Mouse (Mus musculus) hindbrain, embryonic 14.5 days (tissue): ENCODE results near the gene Exo5. TPM values are rescaled to one million over a fixed set of nuclear protein-coding genes. Genes with fewer than 3 reads are reported as not detected.

ENCODE experiments used
- ATAC-seq: fragments of 200-750 bp; cut with Nextera tagmentation; 2 replicates; pipeline ENCODE4 v1.8.0; 2017; ENCODE audit warnings: moderate number of reproducible peaks, mild to moderate bottlenecking, moderate TSS enrichment, moderate library complexity; ENCODE audit not compliant: low FRiP score
- DNase-seq: peaks from one replicate; pipeline ENCODE4 v3.0.0-alpha.2; 2015; ENCODE audit warnings: low spot score
- H3K27ac ChIP-seq: fragments of 300-500 bp; sonication (generic); 2 replicates; pipeline ENCODE4 v1.5.1; 2014; ENCODE audit warnings: mild to moderate bottlenecking, moderate library complexity
- H3K27me3 ChIP-seq: fragments of 300-500 bp; sonication (generic); 2 replicates; pipeline ENCODE4 v1.6.1; 2014; ENCODE audit warnings: mild to moderate bottlenecking, low read length, mixed read lengths; ENCODE audit not compliant: control insufficient read depth, insufficient read depth
- H3K36me3 ChIP-seq: fragments of 300-500 bp; sonication (generic); replicated peaks from 2 replicates; pipeline ENCODE4 v1.6.1; 2014; ENCODE audit not compliant: control insufficient read depth, insufficient read depth
- H3K4me1 ChIP-seq: fragments of 300-500 bp; sonication (generic); replicated peaks from 2 replicates; pipeline ENCODE4 v1.6.1; 2014; ENCODE audit warnings: antibody characterized with exemption, low read length, mixed read lengths; ENCODE audit not compliant: control insufficient read depth, insufficient read depth
- H3K4me2 ChIP-seq: fragments of 300-500 bp; sonication (generic); replicated peaks from 2 replicates; pipeline ENCODE4 v1.6.1; 2014; ENCODE audit warnings: mild to moderate bottlenecking, moderate library complexity
- H3K4me3 ChIP-seq: fragments of 300-500 bp; sonication (generic); replicated peaks from 2 replicates; pipeline ENCODE4 v1.5.1; 2014; ENCODE audit warnings: mild to moderate bottlenecking, low read length
- H3K9ac ChIP-seq: fragments of 300-500 bp; sonication (generic); 2 replicates; pipeline ENCODE4 v1.6.1; 2014
- H3K9me3 ChIP-seq: fragments of 300-500 bp; sonication (generic); 2 replicates; pipeline ENCODE4 v1.6.1; 2016; ENCODE audit warnings: low read length; ENCODE audit not compliant: control insufficient read depth
- WGBS: fragments of 180-500 bp; shearing (Covaris S2); extraction: QIAGEN DNeasy Blood & Tissue Kit; methylation state at CpG from one replicate; pipeline ENCODE4 v1.1.7; 2014; 5-methylcytosine and 5-hydroxymethylcytosine counted together
- polyA plus RNA-seq: library from polyadenylated mRNA; unstranded; fragments of >200 nt; fragmentation: Nextera tagmentation; extraction: Ambion mirVana; gene quantifications from 2 replicates; pipeline ENCODE4 v1.2.1, GENCODE M21; 2014

Exo5 gene
- polyA plus RNA-seq, 1 experiment from 2014 or later: 29.6 TPM

DNA sequence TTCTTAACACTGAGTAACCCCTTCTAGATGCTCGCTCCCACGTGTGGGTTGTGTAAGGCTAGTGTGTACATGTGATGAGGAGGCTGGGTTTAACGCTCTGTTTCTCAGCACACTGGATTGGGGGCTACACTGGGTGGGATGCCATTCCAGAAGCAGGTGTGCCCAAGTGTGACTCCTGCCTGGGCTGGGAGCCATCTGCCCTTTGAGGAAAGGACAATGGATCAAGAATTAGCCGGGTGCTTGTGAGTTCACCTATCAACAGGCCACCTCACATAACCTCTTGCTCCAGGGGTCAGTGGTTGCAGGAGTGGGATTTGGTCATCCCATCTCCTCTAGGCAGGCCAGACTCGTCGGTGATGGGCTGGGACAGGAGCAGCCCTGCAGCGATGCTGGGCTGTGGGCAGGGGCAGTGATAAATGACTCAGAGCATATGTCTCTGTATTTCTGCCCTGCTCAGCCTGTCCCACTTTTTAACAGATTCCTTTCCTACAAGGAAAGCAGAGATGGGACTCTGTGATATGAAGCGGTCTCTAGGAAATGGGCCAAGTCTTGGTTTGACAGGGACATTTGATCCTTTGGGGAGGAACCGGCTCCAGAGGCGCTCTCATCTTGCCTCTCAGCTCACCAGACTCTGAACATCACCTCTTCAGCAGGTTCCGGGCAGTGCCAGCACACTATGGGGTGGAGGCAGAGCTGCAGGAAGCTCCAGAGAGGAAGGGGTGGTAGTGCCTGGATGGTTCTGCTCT lies 31.0 kb downstream of the Exo5 start:
- ATAC-seq (no peak), DNase-seq (no peak)
- H3K4me1 ChIP-seq: no peaks in the 10 kb centered on the region
- no peak overlapping the region for H3K9ac ChIP-seq
- 66% methylated on average over 11 of the region's 11 CpGs for WGBS
- H3K36me3 ChIP-seq: no peaks in the 10 kb centered on the region; the same call in 1 of the 2 replicates
- H3K27me3 ChIP-seq: no peaks in the 10 kb centered on the region
- H3K4me2 ChIP-seq: no peak overlapping the region
- no peaks in the 10 kb centered on the region for H3K9me3 ChIP-seq
- H3K4me3 ChIP-seq: no peak overlapping the region
- no peak overlapping the region for H3K27ac ChIP-seq

DNA sequence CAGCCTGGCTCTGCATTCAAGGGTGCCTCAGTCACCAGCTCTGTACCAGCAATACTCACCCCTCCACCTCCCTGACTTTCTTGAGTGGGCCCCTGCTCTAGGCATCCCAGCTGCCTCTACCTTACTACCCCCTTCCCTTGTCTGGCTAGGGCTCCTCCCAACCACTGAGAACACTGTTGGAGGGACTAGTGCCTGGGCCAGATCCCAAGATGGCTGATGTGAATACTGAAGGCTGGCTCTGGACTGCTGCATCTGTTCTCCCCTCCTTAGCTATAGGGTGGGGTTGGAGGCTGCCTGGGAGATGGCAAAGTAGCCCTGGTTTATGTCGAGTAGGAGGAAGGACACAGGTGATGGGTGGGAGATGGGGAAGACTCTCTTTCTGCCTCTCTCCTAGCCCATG lies 32.3 kb downstream of the Exo5 start:
- Histone ChIP-seq H3K9ac (no peak overlapping the region), H3K4me2 (no peak overlapping the region), H3K4me1 (no peaks in the 10 kb centered on the region), H3K27ac (no peak overlapping the region), H3K36me3 (no peaks in the 10 kb centered on the region; the same call in 1 of the 2 replicates), H3K27me3 (no peaks in the 10 kb centered on the region), H3K4me3 (no peak overlapping the region), H3K9me3 (no peaks in the 10 kb centered on the region)
- DNase-seq (no peak), ATAC-seq (no peak)
- 75% methylated on average over 1 of the region's 1 CpGs for whole genome bisulfite sequencing

DNA sequence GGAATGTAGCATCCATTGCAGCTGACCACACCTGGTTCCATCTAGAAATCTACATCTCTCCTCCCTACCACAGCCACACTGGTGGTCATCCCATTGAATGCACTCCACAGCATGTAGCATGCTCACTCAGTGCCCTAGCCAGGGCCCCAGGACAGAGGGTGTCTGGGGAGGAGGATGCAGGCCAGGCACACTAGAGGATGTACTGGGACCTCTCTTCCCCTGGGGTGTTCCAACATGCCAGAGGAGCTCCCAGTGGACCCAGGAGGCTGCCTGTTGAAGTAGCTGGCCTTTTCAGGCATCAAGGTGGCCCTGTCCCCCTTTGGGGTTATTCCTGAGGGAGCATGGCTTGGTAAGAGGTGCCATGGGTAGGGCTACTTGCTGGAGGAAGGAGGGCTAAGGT lies 32.9 kb downstream of the Exo5 start:
- no peak overlapping the region for H3K9ac ChIP-seq
- no peaks in the 10 kb centered on the region for H3K4me1 ChIP-seq
- H3K36me3 ChIP-seq: no peaks in the 10 kb centered on the region; the same call in 1 of the 2 replicates
- H3K9me3 ChIP-seq: no peaks in the 10 kb centered on the region
- DNase-seq (no peak), ATAC-seq (no peak)
- no peak overlapping the region for H3K4me3 ChIP-seq
- no peak overlapping the region for H3K4me2 ChIP-seq
- no peaks in the 10 kb centered on the region for H3K27me3 ChIP-seq
- H3K27ac ChIP-seq: no peak overlapping the region

DNA sequence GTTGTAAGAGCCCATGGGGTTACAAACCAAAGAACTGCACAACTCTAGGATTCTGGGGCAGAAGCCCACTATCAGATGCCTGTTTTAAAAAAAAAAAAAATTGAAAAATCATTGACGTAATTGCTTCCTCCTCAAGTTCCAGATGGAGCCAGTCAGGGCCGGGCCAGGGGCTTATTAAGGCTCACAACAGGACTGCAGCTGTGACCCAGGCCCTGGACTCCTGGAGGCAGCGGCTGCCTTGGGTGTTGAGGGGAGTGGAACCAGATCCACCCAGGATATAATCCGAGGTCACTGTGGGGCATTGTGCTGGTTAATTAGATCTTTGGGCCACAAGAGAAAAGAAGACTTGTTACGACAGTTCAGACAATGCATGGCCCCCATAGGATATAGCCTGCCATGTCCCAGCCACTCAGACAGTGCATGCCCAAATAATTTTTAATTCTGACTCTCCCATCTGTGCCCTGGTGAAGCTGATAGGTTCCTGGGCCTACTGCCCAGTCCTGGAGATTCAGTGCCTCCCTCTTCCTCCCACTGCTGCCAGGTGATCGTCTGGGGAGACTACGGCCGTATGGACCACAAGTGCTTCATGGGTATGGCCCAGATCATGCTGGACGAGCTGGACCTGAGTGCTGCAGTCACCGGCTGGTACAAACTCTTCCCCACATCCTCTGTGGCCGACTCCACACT lies 33.9 kb downstream of the Exo5 start:
- Histone ChIP-seq H3K27me3 (no peaks in the 10 kb centered on the region), H3K36me3 (no peaks in the 10 kb centered on the region; the same call in 1 of the 2 replicates), H3K9me3 (no peaks in the 10 kb centered on the region), H3K4me3 (no peak overlapping the region), H3K27ac (no peak overlapping the region), H3K9ac (no peak overlapping the region), H3K4me1 (no peaks in the 10 kb centered on the region), H3K4me2 (no peak overlapping the region)
- ATAC-seq (peak; percentile 41), DNase-seq (no peak)
- WGBS: 52% methylated on average over 11 of the region's 11 CpGs

DNA sequence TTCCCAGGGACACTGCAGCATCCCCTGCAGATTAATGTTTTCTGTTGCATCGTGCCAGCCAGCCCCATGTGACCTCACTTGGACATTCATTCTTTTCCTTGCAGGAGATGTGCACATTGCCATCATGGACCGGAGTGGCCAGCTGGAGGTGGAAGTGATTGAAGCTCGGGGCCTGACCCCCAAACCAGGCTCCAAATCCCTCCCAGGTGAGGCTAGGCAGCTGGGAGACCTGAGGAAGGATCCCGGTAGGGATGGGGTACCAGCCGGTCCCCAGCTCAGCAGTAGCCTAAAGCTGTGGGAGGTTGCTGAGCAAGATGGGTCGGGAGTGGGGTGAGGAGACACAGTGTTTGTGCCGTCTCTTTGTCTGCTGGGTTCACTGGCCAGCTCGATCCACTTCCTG lies 35.9 kb downstream of the Exo5 start:
- H3K4me3 ChIP-seq: no peak overlapping the region
- DNase-seq (no peak), ATAC-seq (no peak)
- no peak overlapping the region for H3K9ac ChIP-seq
- WGBS: 70% methylated on average over 8 of the region's 8 CpGs
- no peaks in the 10 kb centered on the region; the same call in 1 of the 2 replicates for H3K36me3 ChIP-seq
- H3K27ac ChIP-seq: no peak overlapping the region
- H3K27me3 ChIP-seq: no peaks in the 10 kb centered on the region
- no peak overlapping the region for H3K4me2 ChIP-seq
- H3K9me3 ChIP-seq: no peaks in the 10 kb centered on the region
- peaks cover 5% of the 10 kb centered on the region; the same call in 1 of the 2 replicates for H3K4me1 ChIP-seq

DNA sequence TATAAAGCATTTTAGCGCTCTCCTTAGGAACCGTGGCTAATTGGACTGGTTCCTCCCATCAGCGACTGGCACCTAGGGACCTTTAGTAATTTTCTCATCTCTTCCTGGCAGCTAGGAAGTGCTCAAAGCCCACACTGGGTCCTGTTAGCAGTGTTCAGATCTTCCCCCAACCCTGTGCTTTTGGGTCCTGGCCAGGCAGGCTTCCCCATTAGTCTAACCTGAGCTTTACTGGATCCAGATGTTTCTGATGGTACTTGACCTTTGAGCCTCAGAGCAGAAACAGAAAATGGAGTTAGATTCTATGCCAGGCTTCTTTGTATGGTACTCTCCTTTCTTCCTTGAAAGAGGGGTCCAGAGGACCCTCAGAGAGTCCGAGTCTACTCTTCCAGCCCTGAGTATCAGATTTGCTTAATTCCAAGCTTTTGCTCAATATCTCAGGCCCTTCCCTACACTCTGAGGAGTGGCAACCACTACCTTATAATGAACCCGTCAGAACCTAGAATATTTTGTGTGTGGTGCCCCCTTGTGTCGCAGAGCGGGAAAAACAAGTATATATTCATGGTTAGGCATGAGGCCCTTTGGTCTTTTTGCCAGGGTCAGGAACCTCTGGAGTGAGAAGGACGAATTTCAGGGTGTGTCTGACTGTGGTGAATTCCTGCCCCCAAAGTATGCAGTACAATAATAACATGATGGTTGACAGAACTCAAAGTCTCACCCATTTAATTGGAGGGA lies 37.3 kb downstream of the Exo5 start:
- no peak overlapping the region for H3K4me3 ChIP-seq
- WGBS: 25% methylated on average over 8 of the region's 8 CpGs
- no peak overlapping the region for H3K9ac ChIP-seq
- H3K4me2 ChIP-seq: no peak overlapping the region
- peaks cover 9% of the 10 kb centered on the region for H3K4me1 ChIP-seq
- H3K27ac ChIP-seq: no peak overlapping the region
- H3K27me3 ChIP-seq: no peaks in the 10 kb centered on the region
- DNase-seq (peak; percentile 69), ATAC-seq (peak; percentile 12; the same call in 1 of the 2 replicates)
- no peaks in the 10 kb centered on the region; the same call in 1 of the 2 replicates for H3K36me3 ChIP-seq
- H3K9me3 ChIP-seq: no peaks in the 10 kb centered on the region

DNA sequence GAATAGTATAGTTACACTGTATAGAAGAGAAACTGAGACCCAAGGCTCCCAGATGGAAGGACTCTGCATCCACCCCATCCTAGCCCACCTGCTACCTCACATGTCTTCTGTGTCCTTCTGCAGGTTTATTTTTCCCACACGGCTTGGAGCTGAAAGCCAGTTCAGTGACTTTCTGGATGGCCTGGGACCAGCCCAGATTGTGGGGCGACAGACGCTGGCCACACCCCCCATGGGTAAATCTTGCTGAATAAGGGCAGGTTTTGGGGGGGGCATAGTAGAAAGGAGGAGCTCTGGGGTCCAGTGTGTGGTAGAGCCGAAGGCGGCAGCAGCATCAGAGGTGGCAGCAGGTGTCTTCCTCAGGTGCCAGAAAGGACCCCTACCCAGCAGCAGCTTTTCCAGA lies 38.0 kb downstream of the Exo5 start:
- Histone ChIP-seq H3K27ac (no peak overlapping the region), H3K4me3 (no peak overlapping the region), H3K9me3 (no peaks in the 10 kb centered on the region), H3K27me3 (no peaks in the 10 kb centered on the region), H3K4me2 (no peak overlapping the region), H3K36me3 (no peaks in the 10 kb centered on the region; the same call in 1 of the 2 replicates), H3K4me1 (peaks cover 16% of the 10 kb centered on the region), H3K9ac (no peak overlapping the region)
- no peak for ATAC-seq
- WGBS: 84% methylated on average over 5 of the region's 5 CpGs
- no peak for DNase-seq

DNA sequence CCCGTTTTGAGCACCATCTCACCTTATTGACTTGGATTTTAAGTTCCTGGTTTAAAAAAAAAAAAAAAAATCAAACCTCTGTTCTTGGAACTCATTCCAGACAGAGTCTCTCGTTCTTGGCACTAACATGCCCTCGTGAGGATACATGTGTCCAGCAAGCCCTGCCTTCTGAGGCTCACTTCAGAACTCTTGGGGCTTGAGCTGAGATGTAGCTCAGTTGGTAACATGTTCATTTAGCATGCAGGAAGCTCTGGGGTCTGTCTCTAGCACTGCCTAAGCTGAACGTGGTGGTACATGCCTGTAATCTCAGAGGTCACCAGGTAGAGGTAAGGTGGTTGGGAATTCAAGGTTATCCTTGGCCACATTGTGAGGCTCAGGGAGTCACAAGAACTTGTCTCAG lies 38.7 kb downstream of the Exo5 start:
- H3K27me3 ChIP-seq: no peaks in the 10 kb centered on the region
- peaks cover 18% of the 10 kb centered on the region for H3K4me1 ChIP-seq
- no peak overlapping the region for H3K4me2 ChIP-seq
- ATAC-seq (no peak), DNase-seq (no peak)
- 28% methylated on average over 4 of the region's 4 CpGs for WGBS
- H3K4me3 ChIP-seq: no peak overlapping the region
- H3K9me3 ChIP-seq: no peaks in the 10 kb centered on the region
- no peak overlapping the region for H3K9ac ChIP-seq
- no peaks in the 10 kb centered on the region for H3K36me3 ChIP-seq
- H3K27ac ChIP-seq: no peak overlapping the region
